Mouse (Mus musculus) MEL (cell line): ENCODE results near the gene Gm49322. TPM values are rescaled to one million over a fixed set of nuclear protein-coding genes. Genes with fewer than 3 reads are reported as not detected.

Experiments used
- DNase-seq: peaks from one replicate; pipeline ENCODE4 v3.0.0; 2011; ENCODE audit warnings: low read depth, low spot score
- H3K27ac ChIP-seq: 2 replicates; pipeline ENCODE4 v1.5.1; 2012; ENCODE audit warnings: low read depth, mild to moderate bottlenecking, control low read depth, low read length, moderate library complexity; ENCODE audit not compliant: control insufficient read depth
- H3K27me3 ChIP-seq, 2 experiments: fragments of 150-350 bp in 1 of 2; sonication (generic) in 1 of 2; 2 replicates each; pipeline ENCODE4 v1.6.1; 2012; ENCODE audit warnings: low read length in 2 of 2, mild to moderate bottlenecking in 2 of 2, improper control_type of control experiment in 1 of 2, moderate library complexity in 1 of 2; ENCODE audit not compliant: insufficient read depth in 2 of 2, control insufficient read depth in 1 of 2
- H3K36me3 ChIP-seq, 2 experiments: 2 replicates each; pipeline ENCODE4 v1.6.1; 2012 to 2014; ENCODE audit warnings: low read length in 2 of 2, improper control_type of control experiment in 1 of 2, inconsistent platforms in 1 of 2, mild to moderate bottlenecking in 1 of 2; ENCODE audit not compliant: insufficient read depth in 2 of 2, control insufficient read depth in 1 of 2
- H3K4me1 ChIP-seq, 2 experiments: fragments of 150-350 bp in 1 of 2; sonication (generic) in 1 of 2; 2 replicates each; pipeline ENCODE4 v1.6.1; 2012; ENCODE audit warnings: low read length in 2 of 2, improper control_type of control experiment in 1 of 2, mild to moderate bottlenecking in 1 of 2; ENCODE audit not compliant: insufficient read depth in 2 of 2, control insufficient read depth in 1 of 2
- H3K4me3 ChIP-seq, 2 experiments: fragments of 150-350 bp in 1 of 2; sonication (generic) in 1 of 2; 2 replicates each; pipeline ENCODE4 v1.5.1; 2012; ENCODE audit warnings: low read depth in 2 of 2, low read length in 2 of 2, mild to moderate bottlenecking in 2 of 2, moderate library complexity in 2 of 2, control low read depth in 1 of 2, improper control_type of control experiment in 1 of 2; ENCODE audit not compliant: control insufficient read depth in 1 of 2, insufficient read depth in 1 of 2
- H3K79me2 ChIP-seq: 2 replicates; pipeline ENCODE4 v1.6.1; 2012; ENCODE audit warnings: mild to moderate bottlenecking, low read length, moderate library complexity; ENCODE audit not compliant: control insufficient read depth, poor library complexity, insufficient read depth
- H3K9ac ChIP-seq: 2 replicates; pipeline ENCODE4 v1.6.1; 2012; ENCODE audit warnings: low read depth, mild to moderate bottlenecking, control low read depth, low read length, moderate library complexity; ENCODE audit not compliant: control insufficient read depth, poor library complexity, severe bottlenecking
- H3K9me3 ChIP-seq: fragments of 150-350 bp; sonication (generic); replicated peaks from 2 replicates; pipeline ENCODE4 v1.6.1; 2012; ENCODE audit warnings: mild to moderate bottlenecking, low read length, improper control_type of control experiment, moderate library complexity; ENCODE audit not compliant: insufficient read depth
- CHD1 ChIP-seq: IDR thresholded peaks from 2 replicates; pipeline ENCODE4 v1.6.1; 2012; ENCODE audit warnings: low read depth, mild to moderate bottlenecking, inconsistent platforms, low read length, improper control_type of control experiment
- EP300 ChIP-seq, 2 experiments: IDR thresholded peaks; 2 replicates each; pipeline ENCODE4 v1.6.1; 2011; ENCODE audit warnings: improper control_type of control experiment in 2 of 2, low read length in 2 of 2, low read depth in 1 of 2, mild to moderate bottlenecking in 1 of 2
- MAX ChIP-seq: IDR thresholded peaks from 2 replicates; pipeline ENCODE4 v1.6.1; 2011; ENCODE audit warnings: low read length, improper control_type of control experiment
- MAZ ChIP-seq: IDR thresholded peaks from 2 replicates; pipeline ENCODE4 v1.6.1; 2012; ENCODE audit warnings: low read depth, mild to moderate bottlenecking, inconsistent platforms, low read length, improper control_type of control experiment
- MYB ChIP-seq: IDR thresholded peaks from 2 replicates; pipeline ENCODE4 v1.6.1; 2011; ENCODE audit warnings: mild to moderate bottlenecking, low read depth, low read length, improper control_type of control experiment
- MYC ChIP-seq: IDR thresholded peaks from 2 replicates; pipeline ENCODE4 v1.6.1; 2011; ENCODE audit warnings: low read depth, mild to moderate bottlenecking, low read length, improper control_type of control experiment, moderate library complexity
- NELFE ChIP-seq: IDR thresholded peaks from 2 replicates; pipeline ENCODE4 v1.6.1; 2011; ENCODE audit warnings: low read depth, low read length, improper control_type of control experiment
- POLR2A ChIP-seq, 2 experiments: IDR thresholded peaks; 2 replicates each; pipeline ENCODE4 v1.6.1; 2011 to 2012; ENCODE audit warnings: low read length in 2 of 2, mild to moderate bottlenecking in 2 of 2, control low read depth in 1 of 2, improper control_type of control experiment in 1 of 2, low read depth in 1 of 2, moderate library complexity in 1 of 2; ENCODE audit not compliant: control insufficient read depth in 1 of 2, insufficient read depth in 1 of 2, poor library complexity in 1 of 2
- POLR2AphosphoS2 ChIP-seq: IDR thresholded peaks from 2 replicates; pipeline ENCODE4 v1.6.1; 2011; ENCODE audit warnings: low read length, improper control_type of control experiment
- RCOR1 ChIP-seq: IDR thresholded peaks from 2 replicates; pipeline ENCODE4 v1.6.1; 2012; ENCODE audit warnings: low read depth, mild to moderate bottlenecking, inconsistent platforms, low read length, improper control_type of control experiment
- TAL1 ChIP-seq: IDR thresholded peaks from 2 replicates; pipeline ENCODE4 v1.6.1; 2012; ENCODE audit warnings: mild to moderate bottlenecking, inconsistent platforms, low read length, moderate library complexity, mixed read lengths
- TCF12 ChIP-seq: IDR thresholded peaks from 2 replicates; pipeline ENCODE4 v1.6.1; 2014; ENCODE audit warnings: low read depth, mild to moderate bottlenecking, inconsistent platforms, low read length, improper control_type of control experiment, moderate library complexity
- ZKSCAN1 ChIP-seq: IDR thresholded peaks from 2 replicates; pipeline ENCODE4 v1.6.1; 2012; ENCODE audit warnings: low read depth, mild to moderate bottlenecking, inconsistent platforms, low read length, improper control_type of control experiment, moderate library complexity
- ZMIZ1 ChIP-seq: IDR thresholded peaks from 2 replicates; pipeline ENCODE4 v1.6.1; 2012; ENCODE audit warnings: low read depth, mild to moderate bottlenecking, inconsistent platforms, low read length, improper control_type of control experiment, moderate library complexity
- ZNF384 ChIP-seq: IDR thresholded peaks from 2 replicates; pipeline ENCODE4 v1.6.1; 2012; ENCODE audit warnings: low read depth, mild to moderate bottlenecking, inconsistent platforms, low read length, improper control_type of control experiment
- polyA plus RNA-seq, 2 experiments: library from polyadenylated mRNA; stranded (reverse) in 1 of 2; unstranded in 1 of 2; fragments of >175 nt in 1 of 2; fragments of >200 nt in 1 of 2; gene quantifications; 2 replicates each; pipeline versions ENCODE4 v1.2.1 to v1.2.4; 2012; ENCODE audit warnings: low replicate concordance in 2 of 2, low read depth in 1 of 2; ENCODE audit not compliant: insufficient read length in 2 of 2, insufficient read depth in 1 of 2, missing spikeins in 1 of 2
- total RNA-seq: library from RNA; depleted of rRNA; stranded (reverse); fragments of 300-350 nt; gene quantifications from 2 replicates; pipeline ENCODE4 v1.2.3, GENCODE M21; 2012

The Gm49322 gene
- total and polyA plus RNA-seq, 3 experiments = 1.8 to 2.1 TPM; not detected in 1

DNA sequence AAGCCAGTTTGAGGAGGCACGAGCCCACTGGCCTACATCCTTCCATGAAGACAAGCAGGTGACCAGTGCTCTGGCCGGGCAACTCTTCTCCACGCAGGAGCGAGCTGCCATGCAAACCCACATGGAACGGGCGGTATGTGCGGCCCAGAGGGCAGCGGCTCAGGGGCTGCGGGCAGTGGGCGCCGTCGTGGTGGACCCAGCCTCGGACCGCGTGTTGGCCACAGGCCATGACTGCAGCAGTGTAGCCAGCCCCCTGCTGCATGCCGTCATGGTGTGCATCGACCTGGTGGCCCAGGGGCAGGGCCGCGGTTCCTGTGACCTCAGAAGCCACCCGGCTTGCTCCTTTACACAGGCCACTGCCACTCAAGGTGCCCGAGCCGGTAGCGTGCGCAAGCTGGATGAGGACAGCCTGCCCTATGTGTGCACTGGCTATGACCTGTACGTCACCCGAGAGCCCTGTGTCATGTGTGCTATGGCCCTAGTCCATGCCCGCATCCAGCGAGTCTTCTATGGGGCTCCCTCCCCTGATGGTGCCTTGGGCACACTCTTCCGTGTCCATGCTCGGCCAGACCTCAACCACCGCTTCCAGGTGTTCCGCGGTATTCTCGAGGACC lies 1.0 kb downstream of the Gm49322 start:
- peaks cover 6 to 14% of the 10 kb centered on the region in 2 experiments for H3K4me1 ChIP-seq
- no peak overlapping the region for H3K9ac ChIP-seq
- no peak for DNase-seq
- peaks cover 2 to 13% of the 10 kb centered on the region in 2 experiments; a peak in 3 of 4 replicates for H3K36me3 ChIP-seq
- H3K79me2 ChIP-seq = peaks cover 37% of the 10 kb centered on the region
- TF ChIP-seq POLR2A (IDR thresholded peaks at IDR 0.05; ENCODE audit: control insufficient read depth in 1 of 2, insufficient read depth in 1 of 2, low read depth in 1 of 2, low read length in 2 of 2, poor library complexity in 1 of 2) (no peak), TAL1 (no peak), ZMIZ1 (no peak), ZKSCAN1 (no peak), TCF12 (no peak), POLR2AphosphoS2 (no peak), CHD1 (no peak), RCOR1 (no peak)
- TF ChIP-seq, all 39 proteins: peak for 0
- Histone ChIP-seq H3K9me3 (no peaks in the 10 kb centered on the region), H3K27ac (no peak overlapping the region), H3K27me3 (no peaks in the 10 kb centered on the region), H3K4me3 (no peak overlapping the region)

- Histone ChIP-seq H3K4me1 (peaks cover 0 to 7% of the 10 kb centered on the region in 2 experiments; a peak in 3 of 4 replicates), H3K9me3 (no peaks in the 10 kb centered on the region), H3K9ac (no peak overlapping the region), H3K79me2 (peaks cover 32% of the 10 kb centered on the region), H3K36me3 (peaks cover 2 to 6% of the 10 kb centered on the region in 2 experiments; a peak in 3 of 4 replicates), H3K27ac (no peak overlapping the region), H3K4me3 (no peak overlapping the region), H3K27me3 (no peaks in the 10 kb centered on the region)
- no peak for TF ChIP-seq EP300 (IDR thresholded peaks at IDR 0.05; ENCODE audit: low read depth in 1 of 2, low read length in 2 of 2)
- TF ChIP-seq POLR2A (IDR thresholded peaks at IDR 0.05; ENCODE audit: control insufficient read depth in 1 of 2, insufficient read depth in 1 of 2, low read depth in 1 of 2, low read length in 2 of 2, poor library complexity in 1 of 2) = no peak
- TF ChIP-seq TCF12 = no peak
- DNase-seq = no peak
Observed at GRCm38 (mm10) chr10:80608435-80608834, 2.6 kb downstream of the Gm49322 start.

GRCm38 (mm10) chr10:80609269-80609924 lies 3.6 kb downstream of the Gm49322 start:
- H3K9ac ChIP-seq = no peak overlapping the region
- peaks cover 23% of the 10 kb centered on the region for H3K79me2 ChIP-seq
- no peak overlapping the region for H3K27ac ChIP-seq
- no peak for DNase-seq
- TF ChIP-seq MAZ (no peak), MYC (no peak), ZNF384 (no peak), NELFE (no peak), TCF12 (no peak), MYB (no peak), MAX (no peak)
- H3K4me1 ChIP-seq = no peaks in the 10 kb centered on the region
- peaks cover 0 to 4% of the 10 kb centered on the region in 2 experiments; a peak in 1 of 4 replicates for H3K36me3 ChIP-seq
- H3K9me3 ChIP-seq = no peaks in the 10 kb centered on the region
- H3K4me3 ChIP-seq = no peak overlapping the region
- H3K27me3 ChIP-seq = no peaks in the 10 kb centered on the region
